Mouse (Mus musculus) testis, adult 2 months (tissue): ENCODE results near the gene Fuz. TPM values are rescaled to one million over a fixed set of nuclear protein-coding genes. Genes with fewer than 3 reads are reported as not detected.
"Not testable (repeated sequence)": the region's sequence is repeated elsewhere in the genome, so short reads cannot be mapped to it uniquely, and the experiment has no call there.

Source experiments
- H3K27ac ChIP-seq: fragments of 200-500 bp; 2 replicates; pipeline ENCODE4 v1.5.1; 2012; ENCODE audit warnings: low read depth, low read length; ENCODE audit not compliant: control insufficient read depth, insufficient read depth
- H3K27me3 ChIP-seq: fragments of 200-500 bp; 2 replicates; pipeline ENCODE4 v1.6.1; 2012; ENCODE audit warnings: mild to moderate bottlenecking, low read length, moderate library complexity; ENCODE audit not compliant: control insufficient read depth, insufficient read depth
- H3K36me3 ChIP-seq: fragments of 200-500 bp; 2 replicates; pipeline ENCODE4 v1.6.1; 2012; ENCODE audit warnings: mild to moderate bottlenecking, low read length; ENCODE audit not compliant: control insufficient read depth, insufficient read depth
- H3K4me1 ChIP-seq: fragments of 200-500 bp; 2 replicates; pipeline ENCODE4 v1.6.1; 2012; ENCODE audit warnings: low read length; ENCODE audit not compliant: control insufficient read depth, insufficient read depth
- H3K4me3 ChIP-seq: fragments of 200-500 bp; 2 replicates; pipeline ENCODE4 v1.5.1; 2012; ENCODE audit warnings: low read depth, mild to moderate bottlenecking, low read length, moderate library complexity, mixed read lengths; ENCODE audit not compliant: control insufficient read depth
- CTCF ChIP-seq: fragments of 200-500 bp; IDR thresholded peaks from 2 replicates; pipeline ENCODE4 v1.5.1; 2012; ENCODE audit warnings: low read depth, mild to moderate bottlenecking, inconsistent platforms, low read length, moderate library complexity; ENCODE audit not compliant: control insufficient read depth, insufficient read depth, insufficient replicate concordance
- POLR2A ChIP-seq: fragments of 200-500 bp; IDR thresholded peaks from 2 replicates; pipeline ENCODE4 v1.6.1; 2012; ENCODE audit warnings: low read depth, mild to moderate bottlenecking, inconsistent platforms, low read length, moderate library complexity; ENCODE audit not compliant: control insufficient read depth
- polyA plus RNA-seq: library from polyadenylated mRNA; depleted of rRNA; stranded (reverse); fragments of >200 nt; gene quantifications from 2 replicates; pipeline ENCODE4 v1.2.3, GENCODE M21; 2012

The Fuz gene
- polyA plus RNA-seq, 1 experiment, result 40.0 TPM

DNA sequence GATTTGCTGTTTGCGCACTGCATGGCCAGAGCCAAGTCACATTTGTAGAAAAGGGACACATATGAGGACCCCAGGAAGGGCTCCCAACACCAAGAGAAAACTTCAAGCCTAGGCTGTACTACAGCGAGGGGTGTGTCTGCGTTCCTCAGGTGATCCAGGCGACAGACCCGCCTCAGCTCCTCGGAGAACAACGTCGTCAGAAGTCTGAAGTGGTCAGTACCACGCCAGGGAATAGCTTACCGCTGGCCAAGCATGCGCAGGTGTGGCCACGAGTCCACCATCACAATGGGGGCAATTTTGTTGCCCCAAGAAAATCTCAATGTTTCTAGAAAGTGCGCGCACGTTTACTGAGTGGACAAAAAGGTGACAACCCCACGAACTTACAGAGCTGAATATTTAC is 27.4 kb upstream of the Fuz start:
- H3K4me3 ChIP-seq, result peak overlapping the region; percentile 70
- H3K36me3 ChIP-seq, result no peaks in the 10 kb centered on the region
- H3K27me3 ChIP-seq, result no peaks in the 10 kb centered on the region
- TF ChIP-seq POLR2A (peak; percentile 44; the same call in 1 of the 2 replicates), CTCF (no peak)
- peak overlapping the region; percentile 50; the same call in 1 of the 2 replicates for H3K27ac ChIP-seq
- H3K4me1 ChIP-seq, result peaks cover 25% of the 10 kb centered on the region

DNA sequence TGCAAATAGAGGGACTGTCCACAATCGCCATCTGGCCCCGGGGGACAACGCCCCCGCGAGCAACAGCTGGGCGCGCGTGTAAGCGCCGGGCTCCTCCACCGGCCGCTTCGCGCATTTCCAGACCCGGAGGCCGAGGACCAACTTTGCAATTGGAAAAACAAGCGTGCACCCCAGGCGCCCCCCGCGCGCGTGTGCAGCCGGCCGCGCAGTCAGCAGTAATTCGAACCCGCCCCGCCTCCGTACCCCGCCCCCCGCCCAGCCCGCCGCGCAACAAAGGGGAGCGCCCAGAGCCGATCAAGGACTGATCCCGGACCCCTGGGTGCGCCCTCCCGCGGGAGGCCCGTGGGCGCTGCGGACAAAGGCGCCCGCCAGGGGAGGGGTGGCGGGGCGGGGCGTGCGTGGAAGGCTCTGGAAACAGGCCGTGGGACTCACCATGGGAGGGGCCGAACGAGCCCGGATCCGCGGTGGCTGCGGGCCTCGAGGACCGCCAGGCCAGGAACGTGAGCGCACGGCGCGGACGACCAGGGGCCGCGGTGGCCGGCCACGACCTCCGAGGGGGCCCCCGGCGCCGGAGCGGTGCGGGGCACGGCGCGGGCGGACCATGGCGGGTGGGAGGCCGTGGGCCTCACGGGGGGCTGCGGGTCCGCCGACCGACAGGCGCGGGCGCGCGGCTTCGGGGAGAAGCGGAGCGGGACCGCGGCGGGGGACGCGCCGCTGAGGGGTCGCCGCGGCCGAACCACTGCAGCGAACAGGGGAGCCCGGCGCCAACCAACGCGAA is 26.8 kb upstream of the Fuz start:
- Histone ChIP-seq H3K27ac (peak overlapping the region; percentile 90), H3K4me3 (peak overlapping the region; percentile 89), H3K36me3 (no peaks in the 10 kb centered on the region), H3K4me1 (peaks cover 25% of the 10 kb centered on the region), H3K27me3 (no peaks in the 10 kb centered on the region)
- TF ChIP-seq CTCF (no peak), POLR2A (no peak; the same call in 1 of the 2 replicates)

DNA sequence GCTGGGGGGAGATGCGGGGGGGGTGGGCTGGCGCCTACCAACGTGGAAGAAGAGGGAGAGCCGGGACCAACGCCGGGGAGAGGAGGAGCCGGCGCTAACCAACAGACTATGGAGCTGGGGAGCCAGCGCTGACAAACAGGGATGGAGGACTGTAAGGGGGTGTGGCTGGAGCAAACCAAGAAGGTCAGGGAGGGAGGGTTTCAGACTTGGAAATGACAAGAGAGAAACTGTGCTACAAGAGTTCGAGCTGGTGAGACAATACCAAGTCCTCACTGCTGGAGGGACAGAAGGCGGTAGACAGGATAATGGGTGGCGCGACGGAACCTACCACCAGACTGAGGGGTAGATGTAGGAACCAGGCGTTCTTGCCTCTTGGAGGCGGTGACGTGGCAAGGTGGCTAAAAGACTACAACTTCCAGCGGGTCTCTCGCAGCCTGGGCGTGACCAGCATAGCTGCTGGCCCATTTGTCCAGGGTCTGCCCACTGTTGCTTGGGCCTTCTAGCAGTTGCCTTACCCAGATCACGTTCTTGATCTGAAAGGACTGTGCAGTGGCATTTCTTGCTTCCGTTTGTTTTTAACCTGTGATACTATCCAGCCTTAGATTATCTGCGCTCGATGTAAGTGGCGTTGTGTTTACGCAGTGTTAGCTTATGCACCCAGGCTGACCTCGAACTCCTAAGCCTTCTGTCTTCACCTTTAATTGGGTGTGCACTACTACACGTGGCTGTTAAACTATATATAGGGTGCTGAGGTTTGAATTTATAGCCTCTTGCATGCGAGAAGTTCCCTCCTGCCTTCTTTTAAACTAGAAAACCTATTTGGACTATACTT is 26.0 kb upstream of the Fuz start, which contains the start of gene Ptov1:
TSS of gene Ptov1 (minus strand) at position 92 of the 832 bp plus-strand sequence.
- peaks cover 21% of the 10 kb centered on the region for H3K4me1 ChIP-seq
- TF ChIP-seq CTCF (no peak), POLR2A (peak; percentile 62)

DNA sequence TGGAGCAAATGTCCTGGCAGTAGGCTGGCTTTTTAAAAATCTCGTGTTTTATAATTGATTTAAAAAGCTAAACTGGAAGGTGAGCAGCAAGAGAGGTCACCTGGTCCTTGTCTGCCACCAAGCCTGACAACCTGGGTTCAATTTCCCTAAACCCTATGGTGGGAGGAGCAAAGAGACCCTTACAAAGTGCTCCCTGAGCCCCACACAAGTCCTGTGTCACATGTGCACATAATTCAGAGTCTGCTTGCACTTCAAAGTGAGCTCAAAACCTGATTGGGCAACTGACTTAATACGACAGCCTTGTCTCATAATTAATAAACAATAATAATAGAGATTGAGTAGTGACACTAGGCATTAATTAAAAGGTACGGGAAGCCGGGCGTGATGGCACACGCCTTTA is 25.3 kb upstream of the Fuz start:
- Histone ChIP-seq H3K27ac (peak overlapping the region; percentile 78; the same call in 1 of the 2 replicates), H3K36me3 (no peaks in the 10 kb centered on the region), H3K27me3 (no peaks in the 10 kb centered on the region), H3K4me3 (no peak overlapping the region), H3K4me1 (peaks cover 17% of the 10 kb centered on the region)
- TF ChIP-seq POLR2A (no peak), CTCF (no peak)

More for the DNA sequence above, 26.0 kb upstream of the Fuz start, which contains the start of gene Ptov1:
- Histone ChIP-seq H3K36me3 (no peaks in the 10 kb centered on the region), H3K4me3 (peak within 1 kb of the TSS; percentile 89), H3K27ac (peak within 1 kb of the TSS; percentile 90), H3K27me3 (no peaks in the 10 kb centered on the region)

DNA sequence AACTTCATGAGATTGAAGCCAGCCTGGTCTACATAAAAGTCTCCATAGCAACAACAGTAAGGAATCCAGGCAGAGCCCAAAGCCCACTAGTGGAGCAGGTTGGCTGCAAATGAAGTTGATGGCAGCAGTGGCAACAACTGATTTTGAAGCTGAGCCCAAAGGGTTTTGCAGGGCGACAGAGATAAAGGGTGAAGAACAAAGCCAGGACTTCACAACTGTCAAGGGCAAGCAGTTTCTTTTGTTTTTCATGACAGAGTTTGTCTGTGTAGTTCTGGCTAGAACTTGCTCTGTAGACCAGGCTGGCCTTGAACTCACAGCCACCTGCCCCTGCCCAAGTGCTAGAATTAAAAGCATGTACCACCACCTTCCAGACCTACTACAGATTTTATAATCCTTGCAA is 24.7 kb upstream of the Fuz start:
- peaks cover 16% of the 10 kb centered on the region for H3K4me1 ChIP-seq
- H3K27me3 ChIP-seq, result no peaks in the 10 kb centered on the region
- no peak overlapping the region for H3K4me3 ChIP-seq
- peak overlapping the region; percentile 21; the same call in 1 of the 2 replicates for H3K27ac ChIP-seq
- no peaks in the 10 kb centered on the region for H3K36me3 ChIP-seq
- TF ChIP-seq CTCF (no peak), POLR2A (no peak)

DNA sequence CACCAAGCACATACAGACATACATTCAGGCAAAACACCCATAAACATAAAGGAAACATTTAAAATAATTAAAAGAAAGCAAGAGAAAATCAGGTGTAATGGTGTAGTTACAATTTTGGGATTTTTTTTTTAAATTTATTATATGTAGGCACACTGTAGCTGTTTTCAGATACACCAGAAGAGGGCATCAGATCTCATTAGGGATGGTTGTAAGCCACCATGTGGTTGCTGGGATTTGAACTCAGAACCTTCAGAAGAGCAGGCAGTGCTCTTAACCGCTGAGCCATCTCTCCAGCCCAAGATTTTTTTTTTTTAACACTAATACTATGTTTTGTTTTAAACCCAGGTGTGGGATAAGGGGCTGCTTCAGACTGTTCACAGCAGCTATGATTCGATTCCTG is 24.1 kb upstream of the Fuz start:
- not testable (repeated sequence) for H3K36me3 ChIP-seq, H3K27ac ChIP-seq, H3K27me3 ChIP-seq, H3K4me3 ChIP-seq
- H3K4me1 ChIP-seq, result peaks cover 13% of the 10 kb centered on the region

DNA sequence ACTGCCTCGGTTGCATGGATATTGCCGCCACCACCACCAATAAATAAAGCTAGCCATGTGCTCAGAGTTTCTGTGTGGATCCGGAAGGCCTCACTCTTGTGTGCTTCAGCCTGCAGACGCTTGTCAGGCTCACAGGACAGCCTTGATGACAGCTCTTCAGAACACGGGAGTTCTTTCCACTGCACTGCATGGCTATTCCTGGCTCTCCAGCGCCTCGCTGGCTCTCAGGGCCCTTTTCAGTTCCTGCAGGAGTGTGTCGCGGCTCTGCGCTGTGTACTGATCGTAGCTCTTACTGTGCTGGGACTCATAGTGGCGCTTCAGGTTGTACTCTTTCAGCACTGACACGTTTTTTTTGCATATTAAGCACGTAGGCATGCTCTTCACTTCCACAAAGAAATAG is 18.0 kb upstream of the Fuz start:
- Histone ChIP-seq H3K4me3 (no peak overlapping the region), H3K27ac (no peak overlapping the region), H3K4me1 (peaks cover 2% of the 10 kb centered on the region; the same call in 1 of the 2 replicates), H3K27me3 (no peaks in the 10 kb centered on the region), H3K36me3 (no peaks in the 10 kb centered on the region; the same call in 1 of the 2 replicates)
- no peak for TF ChIP-seq POLR2A
